ENCODE assay signal across 8 mouse cellular contexts in genomic region chr4:118292741-118293306, GRCm38 (mm10). TPM values are rescaled to one million over a fixed set of nuclear protein-coding genes. Genes with fewer than 3 reads are reported as not detected.
DNase-seq lines count a peak whose midpoint lies in the region; ATAC-seq and TF ChIP-seq lines count a peak whose summit lies in the region.

No protein-coding gene starts in this region.

- no peak for ATAC-seq in lung, embryonic 14.5 days (ENCODE audit: insufficient read depth)

- no peak overlapping the region for H3K9ac ChIP-seq in lung, embryonic 14.5 days

- peak; percentile 97 for TF ChIP-seq CTCF in lung, embryonic 14.5 days (IDR thresholded peaks at IDR 0.05; ENCODE audit: low read depth)

- no peaks in the 10 kb centered on the region for H3K9me3 ChIP-seq in lung, embryonic 14.5 days (ENCODE audit: low read depth, low read length)

- no peak overlapping the region for H3K4me2 ChIP-seq in lung, embryonic 14.5 days

- H3K36me3 ChIP-seq in lung, embryonic 14.5 days (ENCODE audit: insufficient read depth) = no peaks in the 10 kb centered on the region

- H3K4me1 ChIP-seq in lung, embryonic 14.5 days (ENCODE audit: insufficient read depth) = peaks cover 6% of the 10 kb centered on the region

- DNase-seq in A20 (ENCODE audit: low read depth, low spot score) (peak; percentile 70), ES-CJ7 (ENCODE audit: low read depth, low spot score) (peak; percentile 87)
- DNase-seq in c-Kit-positive CD71-positive TER-119-negative erythroid progenitor cells, embryonic 14.5 days (ENCODE audit: low read depth) = peak; percentile 58
- DNase-seq in frontal cortex, adult 2 months (ENCODE audit: extremely low spot score in 1 of 2, low spot score in 1 of 2) = peak; percentile 49 to 91
- peak; percentile 85 for DNase-seq in layer of hippocampus, adult 11-12 months (ENCODE audit: low spot score)
- DNase-seq in lung, embryonic 14.5 days = peak; percentile 94
- peak; percentile 52 to 61 for DNase-seq in right cerebral cortex, postnatal 36 days (ENCODE audit: low spot score in 2 of 2)
- peak; percentile 65 to 85 for DNase-seq in urinary bladder, postnatal 4 days (ENCODE audit: low spot score in 2 of 2)

- 7% methylated on average over 11 of the region's 11 CpGs for WGBS in lung, embryonic 14.5 days

- no peak overlapping the region for H3K27ac ChIP-seq in lung, embryonic 14.5 days (ENCODE audit: low read depth)

- no peak overlapping the region for H3K4me3 ChIP-seq in lung, embryonic 14.5 days (ENCODE audit: low read depth, low read length)

- H3K27me3 ChIP-seq in lung, embryonic 14.5 days (ENCODE audit: insufficient read depth, low read length) = no peaks in the 10 kb centered on the region

RNA-seq across cellular contexts. Expression of gene Ptprf, which starts 1.6 kb away (rescaled TPM):
- polyA plus RNA-seq in frontal cortex, adult 2 months (2012; rRNA removed) = 48.7 and 61.0 TPM in 2 replicates
- polyA plus RNA-seq in lung, embryonic 14.5 days (2014; fragmentation: Nextera tagmentation; extraction: Ambion mirVana) = 69.7 and 75.7 TPM in 2 replicates
